Mouse (Mus musculus) brain, embryonic 14.5 days (tissue): ENCODE data around the gene Nbr1. TPM values are rescaled to one million over a fixed set of nuclear protein-coding genes. Genes with fewer than 3 reads are reported as not detected.
A peak's percentile ranks its signal among the peaks of the same experiment; 100 is the strongest.

Experiments
- DNase-seq: peaks from one replicate; pipeline ENCODE4 v3.0.0-alpha.2; 2011; ENCODE audit warnings: low read depth
- CTCF ChIP-seq: fragments of 200-500 bp; IDR thresholded peaks from 2 replicates; pipeline ENCODE4 v1.5.1; 2012; ENCODE audit warnings: inconsistent platforms, mild to moderate bottlenecking, moderate library complexity, borderline replicate concordance; ENCODE audit not compliant: insufficient read depth, insufficient read length; ENCODE audit errors: extremely low read depth
- POLR2A ChIP-seq: fragments of 200-500 bp; IDR thresholded peaks from 2 replicates; pipeline ENCODE4 v1.6.1; 2012; ENCODE audit warnings: mild to moderate bottlenecking, inconsistent platforms, borderline replicate concordance; ENCODE audit not compliant: poor library complexity, insufficient read depth, insufficient read length, severe bottlenecking; ENCODE audit errors: extremely low read depth
- polyA plus RNA-seq: library from polyadenylated mRNA; depleted of rRNA; stranded (reverse); fragments of >200 nt; gene quantifications from 2 replicates; pipeline ENCODE4 v1.2.3, GENCODE M21; 2012

Gene Nbr1
- polyA plus RNA-seq, 1 experiment = 119 TPM

DNA sequence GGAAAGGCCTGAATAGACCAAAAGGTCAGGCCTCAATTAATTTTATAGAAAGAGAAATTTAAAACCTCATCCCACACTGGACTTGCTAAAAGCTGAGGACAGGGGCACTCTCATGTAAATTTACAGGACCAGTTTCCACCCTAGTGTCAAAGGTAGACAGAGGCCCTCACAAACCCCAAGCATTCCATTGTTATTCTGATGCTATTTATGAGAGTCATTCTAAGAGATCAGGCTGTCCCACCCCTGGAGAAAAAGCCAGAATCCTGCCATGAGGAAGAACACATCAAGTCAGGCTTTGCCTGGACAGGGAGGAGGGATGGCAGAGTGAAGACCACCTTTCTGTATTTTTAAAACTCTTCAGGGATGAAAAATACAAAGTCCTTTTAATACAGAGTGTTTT lies 3.4 kb upstream of the Nbr1 start:
- TF ChIP-seq POLR2A = no peak
- TF ChIP-seq CTCF = no peak

DNA sequence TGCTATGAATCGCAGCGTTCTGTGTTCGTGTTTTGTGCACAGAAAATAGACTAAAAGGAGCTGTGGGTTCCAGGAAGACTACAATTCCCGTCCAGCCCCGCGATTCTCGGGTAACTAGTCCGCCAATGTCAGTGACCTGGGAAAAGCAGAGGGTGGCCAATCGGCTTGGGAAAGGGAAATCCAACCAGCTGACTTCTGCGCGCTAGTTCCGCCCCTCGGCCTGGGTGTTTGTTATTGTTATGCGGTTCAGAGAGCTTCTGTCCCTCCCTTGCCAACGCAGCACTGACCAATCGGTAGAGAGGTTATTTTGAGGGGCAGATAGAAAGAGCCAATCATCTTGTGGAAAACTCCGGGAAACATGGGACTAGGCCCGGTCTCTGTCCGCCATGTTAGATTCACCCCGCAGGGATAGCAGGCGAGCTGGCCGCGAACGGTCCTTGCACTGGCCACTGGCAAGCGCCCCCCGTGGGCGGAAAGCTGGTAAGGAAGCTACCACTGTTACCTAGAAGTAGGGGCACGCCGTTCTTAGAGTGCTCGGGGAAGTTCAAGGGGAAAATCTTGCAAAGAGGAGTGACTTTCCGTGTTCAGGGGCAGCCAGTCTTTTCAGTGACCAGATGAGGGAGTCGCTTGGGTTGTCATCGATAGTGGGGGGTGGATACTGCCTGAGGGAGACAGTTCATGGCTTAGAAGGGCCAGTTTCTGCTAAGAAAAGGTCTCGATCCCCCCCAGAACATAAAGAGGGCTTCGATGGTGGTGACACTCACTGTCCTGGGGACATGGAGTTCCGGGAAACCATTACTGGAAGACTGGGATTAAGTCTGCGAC lies 739 bp downstream of the Nbr1 start:
- DNase-seq = peak; percentile 100
- TF ChIP-seq CTCF (no peak), POLR2A (peak; percentile 34; the same call in 1 of the 2 replicates)

More for the DNA sequence above, 3.4 kb upstream of the Nbr1 start:
- DNase-seq = no peak

DNA sequence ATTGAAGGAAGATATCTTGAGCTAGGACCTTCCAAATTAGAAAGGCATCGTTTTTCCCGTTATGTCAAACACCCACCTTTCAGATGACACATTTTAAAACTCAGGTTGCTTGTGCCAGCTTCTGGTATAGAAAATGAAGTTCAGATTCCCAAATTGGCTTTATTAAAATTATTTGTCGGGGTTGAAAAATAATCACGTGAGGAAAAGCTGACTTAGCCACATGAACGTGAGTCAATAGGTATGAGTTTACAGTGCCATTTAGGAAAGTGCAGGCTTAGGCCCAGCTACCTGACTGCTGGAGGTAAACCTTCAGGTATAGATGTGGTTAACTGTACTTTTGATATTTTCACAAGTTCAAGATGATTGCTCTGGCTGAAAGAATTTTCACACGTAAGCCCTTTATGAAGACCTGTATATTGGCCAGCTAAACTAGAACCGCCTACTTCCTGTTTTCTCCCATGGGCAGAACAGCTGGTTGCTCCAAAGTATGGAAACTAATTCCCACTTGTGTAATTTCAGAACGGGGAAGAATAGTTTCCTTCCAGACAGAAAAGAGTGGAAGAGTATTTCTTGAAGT lies 1.5 kb downstream of the Nbr1 start:
- DNase-seq = peak; percentile 7
- TF ChIP-seq CTCF = no peak
- no peak for TF ChIP-seq POLR2A

DNA sequence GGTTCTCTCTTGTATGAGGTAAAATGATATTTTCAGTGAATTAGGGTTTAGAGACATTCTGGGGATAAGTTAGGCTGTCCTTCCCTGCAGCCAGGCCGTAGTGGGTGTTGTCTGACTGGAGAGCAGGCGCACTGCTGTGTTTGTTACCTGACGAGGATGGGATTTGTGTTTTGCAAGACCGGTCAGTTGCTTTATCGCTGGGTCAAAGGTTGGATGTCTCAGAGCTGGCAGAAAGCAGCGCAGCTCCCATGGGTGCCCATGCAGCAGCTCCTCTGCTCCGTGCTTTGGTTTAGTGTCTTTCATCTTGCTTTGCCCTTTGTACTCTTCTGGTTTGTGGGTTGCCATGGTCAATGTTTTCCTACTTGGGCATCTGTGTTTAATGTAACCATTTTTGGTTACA lies 4.6 kb downstream of the Nbr1 start:
- TF ChIP-seq CTCF (no peak), POLR2A (no peak)
- no peak for DNase-seq

DNA sequence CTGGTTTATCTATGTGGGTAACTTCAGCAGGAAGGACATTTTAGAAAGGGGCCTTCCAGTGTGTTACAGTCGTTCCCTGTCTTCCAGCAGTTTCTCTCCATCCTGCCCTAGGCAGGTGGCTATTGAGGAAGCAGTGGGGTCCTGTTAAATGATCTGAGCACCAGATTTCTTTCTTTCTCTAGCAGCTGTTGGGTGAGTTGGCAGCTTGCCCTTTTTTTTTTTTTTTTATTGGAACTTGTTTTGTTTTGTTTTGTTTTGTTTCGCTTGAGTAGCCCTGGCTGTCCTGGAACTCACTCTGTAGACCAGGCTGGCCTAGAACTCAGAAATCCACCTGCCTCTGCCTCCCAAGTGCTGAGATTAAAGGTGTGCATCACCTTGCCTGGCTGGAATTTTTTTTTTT lies 5.0 kb downstream of the Nbr1 start:
- no peak for TF ChIP-seq POLR2A
- TF ChIP-seq CTCF = no peak
- peak; percentile 25 for DNase-seq

DNA sequence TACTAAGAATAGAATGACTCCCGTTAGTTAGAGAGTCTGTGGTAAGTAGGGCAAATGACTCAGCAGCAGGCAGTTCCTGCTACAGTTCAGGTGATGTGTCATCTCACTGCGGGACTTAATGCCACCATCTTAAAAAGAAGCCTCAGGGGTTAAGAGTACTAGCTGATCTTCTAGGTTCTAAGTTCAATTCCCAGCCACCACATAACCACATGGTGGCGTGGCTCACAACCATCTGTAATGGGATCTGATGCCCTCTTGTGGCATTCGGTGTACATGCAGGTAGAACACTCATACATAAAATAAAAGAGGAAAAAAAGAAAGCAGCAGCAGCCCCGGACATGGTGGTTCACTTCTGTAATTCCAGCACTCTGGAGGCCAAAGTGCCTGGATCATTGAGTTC lies 10.4 kb downstream of the Nbr1 start:
- peak; percentile 74 for DNase-seq
- TF ChIP-seq POLR2A (no peak), CTCF (peak; percentile 68; the same call in 1 of the 2 replicates)

DNA sequence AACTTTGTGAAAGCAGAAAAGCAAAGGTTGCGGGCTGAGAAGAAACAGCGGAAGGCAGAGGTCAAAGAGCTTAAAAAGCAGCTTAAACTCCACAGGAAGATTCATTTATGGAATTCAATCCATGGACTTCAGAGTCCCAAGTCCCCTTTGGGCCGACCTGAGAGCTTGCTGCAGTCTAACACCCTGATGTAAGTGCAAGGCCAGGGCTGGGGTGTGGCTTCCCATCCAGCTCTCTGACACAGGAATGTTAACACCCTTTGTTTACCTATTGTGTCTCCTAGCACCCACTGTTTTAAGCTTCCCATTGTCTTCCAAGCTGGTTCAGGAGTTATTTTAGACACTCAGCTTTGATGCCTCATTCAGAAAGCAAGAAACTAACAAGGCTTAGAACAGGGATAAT lies 16.5 kb downstream of the Nbr1 start:
- no peak for TF ChIP-seq CTCF
- TF ChIP-seq POLR2A = no peak

DNA sequence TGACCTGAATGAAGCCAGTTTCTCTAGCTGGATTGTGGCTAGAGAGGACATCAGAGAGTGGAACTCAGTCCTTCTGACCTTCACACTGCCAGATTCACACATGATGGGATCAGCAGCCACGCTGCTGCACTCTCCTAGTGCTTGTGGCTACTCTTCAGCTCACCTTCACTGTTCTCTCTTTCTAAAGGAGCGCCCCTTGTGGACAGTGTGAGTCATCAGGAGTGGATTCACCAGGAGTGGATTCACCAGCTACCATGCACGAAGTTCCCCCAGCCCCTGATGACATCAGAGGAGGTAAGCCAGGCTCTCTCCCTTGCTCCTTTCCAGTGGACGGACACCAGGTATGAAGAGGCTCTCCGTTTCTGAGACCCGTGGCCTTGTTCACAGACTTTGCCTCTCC lies 24.2 kb downstream of the Nbr1 start:
- no peak for DNase-seq
- TF ChIP-seq CTCF (peak; percentile 35; the same call in 1 of the 2 replicates), POLR2A (no peak)

More for the DNA sequence above, 16.5 kb downstream of the Nbr1 start:
- DNase-seq = no peak

DNA sequence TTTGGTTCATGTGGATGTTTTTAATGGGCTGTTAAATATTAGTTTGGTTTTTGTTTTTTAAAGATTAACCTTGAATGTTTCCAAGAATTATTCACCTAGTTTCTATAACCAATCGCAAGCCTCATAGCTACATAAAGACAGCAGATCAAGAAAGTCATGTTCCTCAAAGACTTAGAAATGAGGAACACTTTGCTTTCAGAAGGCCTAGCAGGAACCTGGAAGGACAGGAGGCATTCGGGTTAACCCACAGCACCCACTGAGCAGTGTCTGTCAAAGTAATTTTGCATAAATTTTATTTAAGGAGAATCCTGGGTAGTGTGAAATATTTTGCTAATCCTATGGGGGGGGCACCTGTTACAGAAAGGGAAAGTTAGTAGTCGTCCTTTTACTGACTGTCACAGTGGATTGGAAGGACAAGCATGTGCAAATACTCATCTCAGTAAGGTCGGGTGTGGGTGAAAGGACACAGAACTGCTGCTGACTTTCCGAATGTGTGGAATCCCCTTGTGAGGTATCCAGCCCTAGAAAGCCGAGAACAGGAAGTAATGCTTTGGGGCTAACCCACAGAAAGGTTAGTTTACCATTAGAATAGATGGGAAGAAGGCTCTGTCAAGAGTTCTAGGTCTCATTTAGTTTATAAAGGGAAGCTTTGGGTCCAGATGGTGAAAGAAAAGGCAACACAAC lies 29.3 kb downstream of the Nbr1 start:
- TF ChIP-seq POLR2A = no peak
- TF ChIP-seq CTCF = no peak
- DNase-seq = no peak

DNA sequence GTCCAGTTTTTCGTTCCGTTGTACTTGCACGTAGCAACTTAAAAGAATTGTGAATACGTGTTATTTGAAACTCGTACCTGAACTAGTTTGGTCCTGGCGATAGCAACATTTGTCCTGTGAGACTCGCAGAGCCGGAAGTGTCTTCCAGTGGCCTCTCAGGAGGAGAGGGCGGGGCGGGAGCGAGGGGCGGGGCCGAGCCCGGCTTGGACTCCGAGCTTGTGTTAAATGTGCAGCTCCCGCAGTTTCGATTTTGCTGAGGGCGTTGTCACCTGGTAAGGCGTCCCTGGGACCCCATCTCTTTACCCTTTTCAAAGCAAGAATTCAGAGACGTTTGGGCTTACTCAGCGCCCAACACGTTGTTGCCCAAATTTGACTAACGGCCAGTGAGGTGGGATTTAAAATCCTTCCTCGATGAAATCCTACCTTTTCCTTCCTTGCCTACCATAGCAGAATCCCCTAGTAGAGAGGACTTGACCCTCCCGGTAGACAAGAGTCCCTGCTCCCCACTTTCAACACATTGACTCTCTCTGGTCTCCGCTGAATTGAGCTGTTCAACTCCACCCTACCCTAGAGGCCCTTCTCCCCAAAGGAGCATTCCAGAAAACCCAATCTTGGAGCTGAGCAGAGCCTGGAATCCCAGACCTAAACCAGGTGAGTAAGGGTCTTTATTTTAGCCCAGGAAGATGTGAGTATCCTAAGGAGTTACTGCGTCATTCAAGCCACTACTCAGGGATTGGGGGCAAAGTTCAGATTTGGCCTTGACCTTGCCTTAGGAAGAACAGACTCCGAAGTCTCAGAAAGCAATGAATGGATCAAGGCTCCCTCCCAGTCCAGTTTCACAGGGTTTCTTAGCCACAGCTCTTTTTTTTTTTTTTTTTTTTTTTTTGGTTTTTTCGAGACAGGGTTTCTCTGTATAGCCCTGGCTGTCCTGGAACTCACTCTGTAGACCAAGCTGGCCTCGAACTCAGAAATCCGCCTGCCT lies 30.4 kb downstream of the Nbr1 start, which contains the start of gene Tmem106a:
Tmem106a (plus strand) TSS at position 189 of the 982 bp plus-strand sequence.
- peak; percentile 66 for DNase-seq
- no peak for TF ChIP-seq CTCF
- TF ChIP-seq POLR2A = no peak
